Mouse (Mus musculus) MN1 (cell line): ENCODE data around the gene Izumo4.

Experiments
- DNase-seq: peaks from one replicate; pipeline ENCODE4 v3.0.0-alpha.2; 2016; ENCODE audit warnings: low spot score

Izumo4 gene

DNA sequence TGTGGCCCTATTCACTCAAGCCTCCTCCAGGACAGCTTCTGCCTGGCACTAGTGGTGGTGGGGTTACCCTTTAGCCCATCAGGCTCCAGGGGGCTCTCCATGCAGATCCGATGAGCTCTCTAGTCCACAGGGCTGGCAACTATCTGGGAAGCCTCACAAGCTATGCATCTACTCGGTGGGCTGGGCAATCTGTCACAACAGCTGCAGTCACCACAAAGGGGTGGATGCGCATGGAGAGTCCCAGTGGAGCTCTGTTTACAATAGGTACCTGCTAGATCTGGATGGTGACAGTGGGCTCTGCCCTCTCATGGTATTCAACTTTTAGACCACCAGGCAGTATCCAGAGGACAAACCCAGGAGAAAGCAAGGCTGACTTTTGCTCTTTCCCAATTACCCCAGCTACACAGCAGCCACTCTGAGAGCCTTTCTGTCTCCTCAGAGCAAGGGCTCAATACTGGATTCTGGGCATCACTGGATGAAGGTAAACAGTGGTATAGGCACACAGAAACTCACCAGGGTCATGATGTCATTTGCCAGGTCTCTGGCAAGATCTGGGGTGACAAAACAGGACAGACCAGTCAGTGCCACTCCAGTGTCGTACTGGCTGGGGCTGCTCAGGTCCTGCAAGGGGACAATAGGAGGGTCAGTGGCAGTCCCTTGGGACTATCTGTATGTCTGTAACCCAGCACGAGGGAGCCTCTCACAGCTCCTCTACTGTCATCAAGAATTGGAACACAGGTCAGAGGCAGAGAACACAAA is 25.6 kb downstream of the Izumo4 start:
- DNase-seq, result no peak

GRCm38 (mm10) chr10:80732611-80733101 is 30.7 kb downstream of the Izumo4 start:
- DNase-seq, result no peak

DNA sequence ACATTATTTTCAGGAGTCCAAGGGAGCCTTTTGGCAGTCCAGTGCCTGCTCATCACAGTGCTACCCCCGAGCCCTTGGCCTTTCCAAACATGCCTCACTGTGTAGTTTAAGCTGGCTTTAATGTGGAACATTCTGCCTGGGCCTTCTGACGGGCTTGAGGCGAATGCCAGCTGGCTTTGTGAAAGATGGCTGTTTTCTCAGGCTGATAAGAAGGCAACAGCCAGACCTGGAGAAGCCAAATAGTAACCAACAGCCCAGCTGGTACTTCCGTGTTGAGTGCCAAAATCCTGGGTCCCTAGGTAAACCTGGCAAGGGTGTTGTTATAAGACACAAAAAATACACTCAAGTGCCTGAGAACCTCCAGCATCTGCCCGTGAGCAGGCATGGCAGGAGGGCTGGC is 34.7 kb downstream of the Izumo4 start:
- peak; percentile 63 for DNase-seq

DNA sequence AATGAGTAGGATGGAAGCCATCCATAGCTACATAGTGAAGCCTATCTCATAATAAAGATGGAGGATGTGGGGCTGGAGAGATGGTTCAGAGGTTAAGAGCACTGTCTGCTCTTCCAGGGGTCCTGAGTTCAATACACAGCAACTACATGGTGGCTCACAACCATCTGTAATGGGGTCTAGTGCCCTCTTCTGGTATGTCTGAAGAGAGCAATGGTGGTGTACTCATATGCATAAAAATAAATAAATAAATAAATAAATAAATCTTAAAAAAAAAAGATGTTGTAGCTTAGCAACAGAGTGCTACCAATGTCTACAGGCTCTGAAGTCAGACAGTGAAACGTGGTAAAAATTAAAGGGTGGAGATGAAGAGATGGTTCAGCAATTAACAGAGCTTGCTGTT is 36.7 kb downstream of the Izumo4 start:
- no peak for DNase-seq

DNA sequence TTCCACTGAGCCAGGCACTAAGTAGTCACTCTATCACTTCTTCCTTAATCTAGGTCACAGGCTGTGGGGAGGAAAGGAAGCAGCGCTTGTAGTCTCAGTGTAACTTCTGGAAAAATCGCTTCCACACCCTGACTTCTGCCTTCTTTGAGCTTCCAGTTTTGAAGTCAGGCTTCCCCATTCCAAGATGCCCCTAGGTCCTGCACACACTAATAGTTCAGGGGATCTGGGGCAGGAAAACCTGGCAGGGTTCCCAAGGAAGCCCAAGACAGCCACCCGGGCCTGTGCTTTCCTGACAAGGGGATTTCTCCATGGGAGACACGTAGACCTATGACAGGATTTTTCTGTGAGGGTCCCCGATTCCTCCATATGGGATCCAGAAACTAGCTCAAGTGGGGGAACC is 39.2 kb downstream of the Izumo4 start:
- peak; percentile 38 for DNase-seq

DNA sequence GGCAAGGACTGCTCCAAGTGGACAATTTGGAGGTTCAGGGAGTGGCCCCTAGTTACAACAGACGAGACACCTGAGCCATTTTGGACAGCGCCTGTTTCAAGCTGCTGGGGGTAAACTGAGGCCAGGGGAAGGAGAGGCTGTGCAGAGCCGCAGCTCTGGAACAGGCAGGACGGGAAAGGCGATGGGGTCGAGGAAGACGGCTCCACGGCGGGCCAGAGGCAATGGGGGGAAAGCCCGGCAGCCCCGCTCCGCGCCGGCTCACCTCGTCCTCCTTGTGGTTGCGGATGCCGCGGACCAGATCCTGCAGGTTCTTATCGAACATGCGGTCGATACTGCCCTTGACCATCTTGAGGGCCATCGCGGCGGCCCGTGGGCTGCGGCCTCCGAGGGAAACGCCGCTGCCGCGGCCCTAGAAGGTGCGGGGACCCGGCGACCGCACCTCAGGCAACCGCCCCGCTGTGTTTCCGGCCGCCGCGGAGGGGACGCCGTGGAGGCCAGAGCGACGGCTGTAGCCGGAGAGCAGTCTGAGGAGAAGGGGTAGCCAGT is 39.7 kb downstream of the Izumo4 start:
- DNase-seq, result no peak

GRCm38 (mm10) chr10:80742180-80742978 is 40.4 kb downstream of the Izumo4 start, which contains the start of gene Ap3d1:
TSS of gene Ap3d1 (minus strand) at chr10:80742264.
- DNase-seq, result peak; percentile 99

GRCm38 (mm10) chr10:80744262-80744661 is 42.3 kb downstream of the Izumo4 start:
- DNase-seq, result peak; percentile 75

- peak; percentile 78 for DNase-seq
Observed at GRCm38 (mm10) chr10:80747410-80747809, 45.4 kb downstream of the Izumo4 start.

DNA sequence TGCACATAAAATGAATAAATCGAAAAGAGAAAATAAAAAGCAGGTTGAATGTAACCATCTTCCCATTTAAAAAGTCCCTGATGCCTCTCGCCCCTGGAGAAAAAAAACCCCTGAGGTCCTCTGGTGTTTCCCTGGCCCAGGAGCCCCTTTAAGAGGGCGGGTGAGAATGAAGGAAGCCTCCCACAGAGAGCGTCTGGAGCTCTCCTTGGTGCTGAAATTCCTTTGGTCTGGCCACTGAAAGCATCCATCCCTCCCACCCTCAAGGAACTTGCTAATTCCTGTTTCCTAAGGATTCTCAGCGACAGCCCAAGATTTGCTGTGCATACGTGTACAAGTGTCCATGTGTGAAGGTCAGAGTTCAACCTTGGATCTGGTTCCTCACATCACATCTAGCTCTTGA is 46.6 kb downstream of the Izumo4 start:
- DNase-seq, result no peak

- peak; percentile 79 for DNase-seq
Observed at GRCm38 (mm10) chr10:80751188-80751832, 49.3 kb downstream of the Izumo4 start.

DNA sequence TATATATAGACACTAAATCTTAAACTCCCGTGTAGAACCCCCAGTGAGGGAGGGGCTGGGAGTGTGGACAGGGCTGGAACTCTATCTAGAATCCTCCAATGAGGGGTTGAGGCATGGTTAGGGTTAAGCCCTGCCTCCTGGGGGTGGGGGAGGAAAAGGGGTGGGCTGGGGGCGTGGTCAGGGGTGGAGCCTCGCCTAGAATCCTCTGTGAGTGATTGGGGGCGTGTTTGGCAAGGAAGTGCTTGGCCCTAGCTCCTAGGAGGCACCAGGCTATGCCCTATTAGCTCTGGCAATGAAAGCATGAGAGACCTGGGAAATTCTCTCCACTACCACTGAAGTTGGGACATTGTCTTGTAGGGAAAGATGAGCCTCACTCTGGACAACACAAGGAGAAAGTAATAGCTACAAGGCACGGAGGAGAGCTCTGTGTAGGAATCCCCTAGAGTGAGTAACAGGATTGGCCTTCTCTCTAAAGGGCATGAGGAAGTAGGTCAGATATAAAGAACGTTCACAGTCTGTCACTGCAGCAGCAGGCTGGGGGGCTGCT is 50.2 kb downstream of the Izumo4 start:
- peak; percentile 81 for DNase-seq

DNA sequence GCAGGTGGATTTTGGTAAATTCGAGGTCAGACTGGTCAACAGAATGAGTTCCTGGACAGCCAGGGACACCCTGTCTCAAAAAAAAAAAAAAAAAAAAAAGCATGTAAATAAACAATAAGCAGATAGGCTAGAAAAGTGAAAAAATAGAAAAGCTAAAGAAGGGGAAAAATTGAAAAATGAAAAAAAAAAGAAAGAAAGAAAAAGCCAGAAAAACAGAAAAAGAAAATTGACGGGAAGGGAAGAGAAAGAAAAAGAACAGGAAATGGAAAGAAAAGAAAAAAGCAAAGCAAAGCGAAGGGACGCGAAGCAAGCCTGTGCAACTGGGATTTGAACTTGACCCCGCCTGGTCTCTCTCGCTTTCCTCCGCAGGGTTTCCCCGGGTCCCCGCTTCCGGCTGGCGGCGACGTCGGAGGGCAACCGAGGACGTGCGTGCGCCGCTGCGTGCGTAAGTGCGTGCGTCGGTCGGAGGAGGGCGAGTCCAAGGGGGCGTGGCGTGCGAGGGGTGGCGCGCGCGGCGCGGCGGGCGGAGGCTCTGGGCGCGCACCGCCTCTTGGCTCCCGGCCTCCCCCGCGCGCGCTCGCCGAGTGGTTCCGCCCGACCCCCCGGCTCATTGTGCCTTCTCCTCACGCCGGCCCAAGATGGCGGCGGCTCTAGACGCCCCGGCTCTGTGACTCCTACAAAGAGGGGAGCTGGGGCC is 52.8 kb downstream of the Izumo4 start, which contains the start of gene Dot1l:
Gene Dot1l, plus strand, starts transcription at position 613 of the 697 bp plus-strand sequence.
- peak; percentile 98 for DNase-seq
